Mouse (Mus musculus): ENCODE data around the gene Ace. TPM values are rescaled to one million over a fixed set of nuclear protein-coding genes. Genes with fewer than 3 reads are reported as not detected.

The Ace gene
- total and polyA plus RNA-seq, 3 experiments, result not detected

- Histone ChIP-seq H3K79me2 (ENCODE audit: control insufficient read depth, insufficient read depth, low read length, poor library complexity) (no peaks in the 10 kb centered on the region; the same call in 1 of the 2 replicates), H3K9me3 (replicated peaks; ENCODE audit: insufficient read depth, low read length) (no peaks in the 10 kb centered on the region), H3K9ac (ENCODE audit: control insufficient read depth, low read depth, low read length, poor library complexity, severe bottlenecking) (no peak overlapping the region), H3K4me1 (ENCODE audit: control insufficient read depth in 1 of 2, insufficient read depth in 2 of 2, low read length in 2 of 2) (peaks cover 5 to 19% of the 10 kb centered on the region in 2 experiments), H3K4me3 (ENCODE audit: control insufficient read depth in 1 of 2, insufficient read depth in 1 of 2, low read depth in 2 of 2, low read length in 2 of 2) (no peak overlapping the region), H3K27me3 (ENCODE audit: control insufficient read depth in 1 of 2, insufficient read depth in 2 of 2, low read length in 2 of 2) (peaks cover 2% of the 10 kb centered on the region in 2 experiments), H3K36me3 (ENCODE audit: control insufficient read depth in 1 of 2, insufficient read depth in 2 of 2, low read length in 2 of 2) (peaks cover 0 to 4% of the 10 kb centered on the region in 2 experiments; a peak in 2 of 4 replicates), H3K27ac (ENCODE audit: control insufficient read depth, low read depth, low read length) (no peak overlapping the region)
- no peak for DNase-seq (ENCODE audit: low read depth, low spot score)
- TF ChIP-seq MAFK (IDR thresholded peaks at IDR 0.05; ENCODE audit: borderline replicate concordance, low read depth, low read length) (no peak), ETS1 (IDR thresholded peaks at IDR 0.05; ENCODE audit: low read depth, low read length) (no peak), NELFE (IDR thresholded peaks at IDR 0.05; ENCODE audit: low read depth, low read length) (no peak), EP300 (IDR thresholded peaks at IDR 0.05; ENCODE audit: low read depth in 1 of 2, low read length in 2 of 2) (no peak), ZKSCAN1 (IDR thresholded peaks at IDR 0.05; ENCODE audit: low read depth, low read length) (no peak), MYB (IDR thresholded peaks at IDR 0.05; ENCODE audit: low read depth, low read length) (no peak), MXI1 (IDR thresholded peaks at IDR 0.05; ENCODE audit: low read depth, low read length) (no peak), BHLHE40 (IDR thresholded peaks at IDR 0.05; ENCODE audit: borderline replicate concordance, low read depth, low read length) (no peak), POLR2AphosphoS5 (IDR thresholded peaks at IDR 0.05; ENCODE audit: borderline replicate concordance, low read depth, low read length) (no peak), GATA1 (IDR thresholded peaks at IDR 0.05; ENCODE audit: low read depth, low read length) (no peak), TCF12 (IDR thresholded peaks at IDR 0.05; ENCODE audit: low read depth, low read length) (no peak), RAD21 (IDR thresholded peaks at IDR 0.05; ENCODE audit: low read depth, low read length) (no peak), NRF1 (IDR thresholded peaks at IDR 0.05; ENCODE audit: insufficient read depth, low read depth, low read length, poor library complexity, severe bottlenecking) (no peak), KAT2A (conservative IDR thresholded peaks at IDR 0.05; ENCODE audit: low read depth, low read length) (no peak), HCFC1 (IDR thresholded peaks at IDR 0.05; ENCODE audit: low read depth, low read length) (no peak), GABPA (IDR thresholded peaks at IDR 0.05; ENCODE audit: low read depth, low read length) (no peak), ZC3H11A (IDR thresholded peaks at IDR 0.05; ENCODE audit: low read depth, low read length) (no peak)
Observed at GRCm38 (mm10) chr11:105951601-105952044, 16.1 kb upstream of the Ace start.

GRCm38 (mm10) chr11:105952111-105952510, 15.6 kb upstream of the Ace start:
- no peak overlapping the region for H3K27ac ChIP-seq (ENCODE audit: control insufficient read depth, low read depth, low read length)
- no peak for TF ChIP-seq ZNF384 (IDR thresholded peaks at IDR 0.05; ENCODE audit: low read depth, low read length)
- no peak for TF ChIP-seq TBP (IDR thresholded peaks at IDR 0.05; ENCODE audit: low read depth, low read length)
- TF ChIP-seq E2F4 (IDR thresholded peaks at IDR 0.05; ENCODE audit: borderline replicate concordance, low read depth, low read length), result no peak
- TF ChIP-seq MEF2A (IDR thresholded peaks at IDR 0.05; ENCODE audit: extremely low read depth, insufficient replicate concordance, low read depth, low read length, poor library complexity, severe bottlenecking), result no peak
- TF ChIP-seq POLR2A (IDR thresholded peaks at IDR 0.05; ENCODE audit: control insufficient read depth in 1 of 2, insufficient read depth in 1 of 2, low read depth in 1 of 2, low read length in 2 of 2, poor library complexity in 1 of 2), result no peak
- no peak for TF ChIP-seq EP300 (IDR thresholded peaks at IDR 0.05; ENCODE audit: low read depth in 1 of 2, low read length in 2 of 2)
- TF ChIP-seq MAX (IDR thresholded peaks at IDR 0.05; ENCODE audit: low read length), result no peak
- no peaks in the 10 kb centered on the region for H3K9me3 ChIP-seq (replicated peaks; ENCODE audit: insufficient read depth, low read length)
- peaks cover 4 to 17% of the 10 kb centered on the region in 2 experiments for H3K4me1 ChIP-seq (ENCODE audit: control insufficient read depth in 1 of 2, insufficient read depth in 2 of 2, low read length in 2 of 2)
- H3K36me3 ChIP-seq (ENCODE audit: control insufficient read depth in 1 of 2, insufficient read depth in 2 of 2, low read length in 2 of 2), result peaks cover 0 to 4% of the 10 kb centered on the region in 2 experiments; a peak in 2 of 4 replicates
- H3K9ac ChIP-seq (ENCODE audit: control insufficient read depth, low read depth, low read length, poor library complexity, severe bottlenecking), result no peak overlapping the region
- H3K4me3 ChIP-seq (ENCODE audit: control insufficient read depth in 1 of 2, insufficient read depth in 1 of 2, low read depth in 2 of 2, low read length in 2 of 2), result no peak overlapping the region
- H3K27me3 ChIP-seq (ENCODE audit: control insufficient read depth in 1 of 2, insufficient read depth in 2 of 2, low read length in 2 of 2), result peaks cover 2% of the 10 kb centered on the region in 2 experiments
- DNase-seq (ENCODE audit: low read depth, low spot score), result no peak
- no peaks in the 10 kb centered on the region for H3K79me2 ChIP-seq (ENCODE audit: control insufficient read depth, insufficient read depth, low read length, poor library complexity)

Measured in MEL (cell line).